Mouse (Mus musculus) liver, adult 2 months (tissue): Measurements from ENCODE around the gene Gm11569. TPM values are rescaled to one million over a fixed set of nuclear protein-coding genes. Genes with fewer than 3 reads are reported as not detected.
"Not testable (repeated sequence)": the region's sequence is repeated elsewhere in the genome, so short reads cannot be mapped to it uniquely, and the experiment has no call there.

Source experiments
- DNase-seq: peaks from one replicate; pipeline ENCODE4 v3.0.0-alpha.2; 2011; ENCODE audit warnings: low read depth, low spot score; ENCODE audit errors: extremely low read depth
- H3K27ac ChIP-seq: fragments of 200-500 bp; replicated peaks from 2 replicates; pipeline ENCODE4 v1.5.1; 2012; ENCODE audit warnings: low read depth, mild to moderate bottlenecking, control low read depth, inconsistent platforms, low read length; ENCODE audit not compliant: insufficient read depth
- H3K27me3 ChIP-seq: fragments of 200-500 bp; 2 replicates; pipeline ENCODE4 v1.6.1; 2012; ENCODE audit warnings: mild to moderate bottlenecking, moderate library complexity, low read length, inconsistent platforms; ENCODE audit not compliant: control insufficient read depth, insufficient read depth
- H3K36me3 ChIP-seq: fragments of 200-500 bp; 2 replicates; pipeline ENCODE4 v1.6.1; 2012; ENCODE audit warnings: low read length, inconsistent platforms; ENCODE audit not compliant: control insufficient read depth, insufficient read depth
- H3K4me1 ChIP-seq: fragments of 200-500 bp; 2 replicates; pipeline ENCODE4 v1.6.1; 2011; ENCODE audit warnings: low read length; ENCODE audit not compliant: control insufficient read depth, insufficient read depth
- H3K4me3 ChIP-seq: fragments of 200-500 bp; 2 replicates; pipeline ENCODE4 v1.5.1; 2011; ENCODE audit warnings: low read depth, mild to moderate bottlenecking, control low read depth, low read length, moderate library complexity; ENCODE audit not compliant: insufficient read depth
- H3K79me2 ChIP-seq: fragments of 200-500 bp; 2 replicates; pipeline ENCODE4 v1.6.1; 2012; ENCODE audit warnings: inconsistent platforms, mild to moderate bottlenecking, low read length, moderate library complexity; ENCODE audit not compliant: control insufficient read depth, insufficient read depth
- H3K9ac ChIP-seq: fragments of 200-500 bp; 2 replicates; pipeline ENCODE4 v1.6.1; 2012; ENCODE audit warnings: low read depth, mild to moderate bottlenecking, control low read depth, inconsistent platforms, low read length
- CTCF ChIP-seq: fragments of 200-500 bp; IDR thresholded peaks from 2 replicates; pipeline ENCODE4 v1.5.1; 2011; ENCODE audit warnings: low read depth, low read length, control low read depth
- POLR2A ChIP-seq: fragments of 200-500 bp; IDR thresholded peaks from 2 replicates; pipeline ENCODE4 v1.6.1; 2011; ENCODE audit warnings: low read length, control low read depth; ENCODE audit not compliant: insufficient read depth; ENCODE audit errors: extremely low read depth
- WGBS: fragments of 180-500 bp; shearing (Covaris S2); methylation state at CpG from one replicate; pipeline ENCODE4 v1.1.7; 2018; 5-methylcytosine and 5-hydroxymethylcytosine counted together
- polyA plus RNA-seq: library from polyadenylated mRNA; depleted of rRNA; stranded (reverse); fragments of >200 nt; gene quantifications from 2 replicates; pipeline ENCODE4 v1.2.3, GENCODE M21; 2012; rRNA removed
- total RNA-seq: library from RNA; depleted of rRNA; stranded (reverse); fragments of >200 nt; gene quantifications from 2 replicates; pipeline ENCODE4 v1.2.3, GENCODE M21; 2014; rRNA removed

Gm11569 gene
- not detected in 2 replicates for total RNA-seq
- not detected in 2 replicates for polyA plus RNA-seq

- H3K79me2 ChIP-seq, H3K36me3 ChIP-seq, H3K9ac ChIP-seq, H3K4me3 ChIP-seq, H3K4me1 ChIP-seq, DNase-seq, H3K27ac ChIP-seq, H3K27me3 ChIP-seq: not testable (repeated sequence)
- no CpG with 5 or more reads among the region's 1 CpGs for WGBS
These were observed at the start of gene Gm11569 for GRCm38 (mm10) chr11:99798832-99799231. Gm11569 (minus strand) TSS chr11:99798932.

GRCm38 (mm10) chr11:99846746-99847145 lies 48.0 kb upstream of the Gm11569 start:
- Histone ChIP-seq H3K9ac (no peak overlapping the region), H3K79me2 (no peaks in the 10 kb centered on the region), H3K36me3 (no peaks in the 10 kb centered on the region), H3K27ac (no peak overlapping the region), H3K4me3 (no peak overlapping the region), H3K4me1 (no peaks in the 10 kb centered on the region), H3K27me3 (no peaks in the 10 kb centered on the region)
- no peak for DNase-seq
- TF ChIP-seq CTCF: no peak
- TF ChIP-seq POLR2A: no peak
- 86% methylated on average over 2 of the region's 2 CpGs for WGBS

- H3K27ac ChIP-seq: no peak overlapping the region
- H3K4me3 ChIP-seq: no peak overlapping the region
- no peaks in the 10 kb centered on the region for H3K27me3 ChIP-seq
- no peak overlapping the region for H3K9ac ChIP-seq
- no peaks in the 10 kb centered on the region for H3K79me2 ChIP-seq
- TF ChIP-seq CTCF (no peak), POLR2A (no peak)
- H3K4me1 ChIP-seq: no peaks in the 10 kb centered on the region
- no peaks in the 10 kb centered on the region for H3K36me3 ChIP-seq
- DNase-seq: no peak
- 91% methylated on average over 1 of the region's 1 CpGs for WGBS
These were observed 43.5 kb upstream of the Gm11569 start for GRCm38 (mm10) chr11:99842185-99842584.

GRCm38 (mm10) chr11:99837966-99838365 lies 39.2 kb upstream of the Gm11569 start, which contains the start of gene 2300003K06Rik:
2300003K06Rik (minus strand) TSS chr11:99838066.
- Histone ChIP-seq H3K36me3 (no peaks in the 10 kb centered on the region), H3K4me1 (no peaks in the 10 kb centered on the region), H3K9ac (no peak within 1 kb of the TSS), H3K27me3 (no peaks in the 10 kb centered on the region), H3K4me3 (no peak within 1 kb of the TSS), H3K27ac (no peak within 1 kb of the TSS), H3K79me2 (no peaks in the 10 kb centered on the region)
- WGBS: 74% methylated on average over 1 of the region's 1 CpGs
- TF ChIP-seq POLR2A: no peak
- TF ChIP-seq CTCF: no peak
- no peak for DNase-seq

GRCm38 (mm10) chr11:99815566-99815965 lies 16.8 kb upstream of the Gm11569 start, which contains the start of gene Gm11564:
Gm11564 (minus strand) TSS chr11:99815666.
- H3K4me1 ChIP-seq, H3K4me3 ChIP-seq, H3K36me3 ChIP-seq, DNase-seq, H3K9ac ChIP-seq, H3K27me3 ChIP-seq, H3K27ac ChIP-seq, H3K79me2 ChIP-seq: not testable (repeated sequence)
- WGBS: 83% methylated on average over 2 of the region's 2 CpGs

GRCm38 (mm10) chr11:99809792-99810191 lies 11.1 kb upstream of the Gm11569 start, which contains the start of gene Krtap4-13:
Krtap4-13 (minus strand) TSS chr11:99809892.
- H3K79me2 ChIP-seq, DNase-seq: not testable (repeated sequence)

GRCm38 (mm10) chr11:99804346-99804745 lies 5.6 kb upstream of the Gm11569 start, which contains the start of gene Gm11554:
Gm11554 (minus strand) TSS chr11:99804446.
- not testable (repeated sequence) for H3K4me3 ChIP-seq, DNase-seq
- WGBS: no CpG with 5 or more reads among the region's 1 CpGs

More at GRCm38 (mm10) chr11:99809792-99810191, 11.1 kb upstream of the Gm11569 start, which contains the start of gene Krtap4-13:
- H3K9ac ChIP-seq, H3K4me1 ChIP-seq, H3K36me3 ChIP-seq, H3K27ac ChIP-seq, H3K4me3 ChIP-seq, H3K27me3 ChIP-seq: not testable (repeated sequence)

More at GRCm38 (mm10) chr11:99804346-99804745, 5.6 kb upstream of the Gm11569 start, which contains the start of gene Gm11554:
- H3K4me1 ChIP-seq, H3K36me3 ChIP-seq, H3K27ac ChIP-seq, H3K9ac ChIP-seq, H3K27me3 ChIP-seq, H3K79me2 ChIP-seq: not testable (repeated sequence)
